Mouse (Mus musculus) layer of hippocampus, postnatal 10 days (tissue): ENCODE measurements around the gene Fndc10. TPM values are rescaled to one million over a fixed set of nuclear protein-coding genes. Genes with fewer than 3 reads are reported as not detected.
"Not testable (repeated sequence)": the region's sequence is repeated elsewhere in the genome, so short reads cannot be mapped to it uniquely, and the experiment has no call there.

Source experiments
- DNase-seq, 2 experiments: peaks; one replicate each; pipeline ENCODE4 v3.0.0; 2021; ENCODE audit warnings: low spot score in 2 of 2
- total RNA-seq, 2 experiments: library from RNA; stranded (reverse); gene quantifications; 2 replicates each; pipeline ENCODE4 v1.2.3; 2021

The Fndc10 gene
- total RNA-seq, 2 experiments from 2014 or later: 21.9 to 22.3 TPM

DNA sequence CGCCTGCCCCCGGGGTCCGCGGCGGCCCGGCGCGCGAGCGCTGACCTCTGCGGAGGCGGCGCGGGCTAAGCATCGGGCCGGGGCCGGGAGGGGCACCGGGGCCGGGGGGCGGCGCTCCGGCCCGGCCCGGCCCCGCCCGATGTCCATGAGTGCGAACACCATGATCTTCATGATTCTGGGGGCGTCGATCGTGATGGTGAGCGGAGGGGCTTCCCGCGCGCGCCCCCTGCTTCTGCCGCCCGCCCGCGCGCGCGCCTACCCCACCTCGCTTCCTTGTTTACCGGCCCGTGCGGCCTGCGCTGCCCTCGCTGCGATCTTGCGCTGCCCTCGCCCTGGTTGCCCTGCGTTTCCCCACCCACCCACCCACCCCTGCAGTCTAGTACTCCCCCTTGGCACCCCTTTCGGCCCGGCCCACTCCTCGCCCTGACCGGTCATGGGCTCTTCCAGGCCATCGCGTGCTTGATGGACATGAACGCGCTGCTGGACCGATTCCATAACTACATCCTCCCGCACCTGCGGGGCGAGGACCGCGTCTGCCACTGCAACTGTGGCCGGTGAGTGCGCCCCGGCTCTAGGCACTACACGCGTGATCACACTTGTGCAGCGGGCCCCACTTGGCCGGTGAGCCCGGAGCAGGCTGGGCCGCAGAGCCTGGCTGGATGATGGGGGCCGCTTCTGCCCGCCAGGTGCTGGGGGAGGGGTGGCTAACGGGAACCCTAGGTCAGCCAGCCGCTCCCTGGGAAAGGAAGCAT is 41.0 kb downstream of the Fndc10 start:
- DNase-seq: peak; percentile 54 to 56

DNA sequence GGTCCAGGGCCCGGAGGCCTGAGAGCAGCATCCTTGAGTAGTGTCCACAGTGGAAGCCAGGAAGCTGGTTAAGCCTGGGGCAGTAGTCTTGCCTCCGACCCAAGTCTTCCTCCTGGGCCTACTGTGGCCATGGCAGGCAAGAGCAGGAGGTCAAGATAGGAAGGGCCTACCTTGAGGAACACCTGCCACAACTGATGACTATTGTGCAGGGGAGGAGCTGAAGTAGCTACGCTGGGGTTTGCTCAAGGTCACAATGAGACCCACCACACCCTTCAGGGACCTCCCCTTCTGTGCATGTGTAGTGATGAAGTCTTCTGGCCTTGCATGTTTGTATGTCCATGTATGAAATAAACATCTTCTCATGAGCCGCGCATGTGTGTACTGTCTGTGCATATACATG is 41.6 kb downstream of the Fndc10 start:
- no peak for DNase-seq

DNA sequence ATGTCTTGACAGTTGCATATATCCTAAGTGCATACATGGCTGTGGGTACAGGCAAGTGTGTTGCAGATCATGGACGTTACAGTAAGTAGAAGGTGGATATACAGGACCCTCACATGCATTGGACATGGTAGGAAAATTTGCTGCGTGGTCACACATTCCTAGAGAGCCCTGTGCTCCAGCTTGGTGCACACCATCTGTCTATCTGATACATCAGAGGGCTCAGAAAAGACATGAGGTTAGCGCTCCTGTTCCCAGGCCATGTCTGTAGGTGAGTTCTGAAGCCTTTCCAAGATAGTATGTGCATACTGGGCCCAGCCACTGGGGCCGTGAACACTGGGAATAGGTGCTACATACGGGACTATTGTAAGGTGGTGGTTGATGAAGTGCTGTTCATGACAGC is 42.3 kb downstream of the Fndc10 start:
- no peak for DNase-seq

DNA sequence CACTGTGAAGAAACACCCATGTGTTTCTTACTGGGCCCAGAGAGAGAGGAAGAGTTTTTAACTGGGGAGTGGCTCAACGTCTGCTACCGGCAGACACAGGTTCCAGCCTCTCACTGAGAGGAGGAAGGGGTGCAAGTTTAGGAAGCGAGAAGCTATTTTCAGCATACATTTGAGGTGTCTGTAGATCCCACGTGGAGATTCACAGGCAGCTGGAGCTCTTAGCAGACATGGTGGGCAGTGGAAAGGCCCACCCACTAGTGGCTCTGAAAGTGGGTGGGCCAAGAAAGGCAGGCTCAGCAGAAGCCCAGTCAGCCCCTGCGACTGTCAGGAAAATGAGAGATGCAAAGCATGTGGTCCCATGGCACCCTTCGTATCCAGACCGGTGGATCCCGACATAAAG is 44.1 kb downstream of the Fndc10 start:
- DNase-seq: no peak

DNA sequence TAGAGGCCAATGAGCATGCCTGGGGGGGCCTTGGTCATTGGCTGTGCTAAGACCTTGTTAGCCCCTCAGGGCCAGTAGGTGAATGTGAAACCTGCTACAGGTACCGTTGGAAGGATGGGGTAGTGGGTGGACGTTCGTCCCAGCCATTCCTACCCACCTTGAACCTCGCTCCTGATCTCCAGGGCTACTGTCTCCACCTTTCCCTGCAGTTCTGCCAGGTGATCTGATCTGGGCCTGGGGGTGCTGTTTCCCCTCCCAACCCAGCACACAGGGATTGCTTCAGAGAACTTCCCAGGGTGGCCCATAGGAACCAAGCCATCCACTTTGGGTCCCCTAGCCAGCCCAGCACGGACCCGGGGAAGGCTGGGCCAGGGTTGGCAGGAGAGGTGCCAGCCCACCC is 45.0 kb downstream of the Fndc10 start:
- no peak for DNase-seq

DNA sequence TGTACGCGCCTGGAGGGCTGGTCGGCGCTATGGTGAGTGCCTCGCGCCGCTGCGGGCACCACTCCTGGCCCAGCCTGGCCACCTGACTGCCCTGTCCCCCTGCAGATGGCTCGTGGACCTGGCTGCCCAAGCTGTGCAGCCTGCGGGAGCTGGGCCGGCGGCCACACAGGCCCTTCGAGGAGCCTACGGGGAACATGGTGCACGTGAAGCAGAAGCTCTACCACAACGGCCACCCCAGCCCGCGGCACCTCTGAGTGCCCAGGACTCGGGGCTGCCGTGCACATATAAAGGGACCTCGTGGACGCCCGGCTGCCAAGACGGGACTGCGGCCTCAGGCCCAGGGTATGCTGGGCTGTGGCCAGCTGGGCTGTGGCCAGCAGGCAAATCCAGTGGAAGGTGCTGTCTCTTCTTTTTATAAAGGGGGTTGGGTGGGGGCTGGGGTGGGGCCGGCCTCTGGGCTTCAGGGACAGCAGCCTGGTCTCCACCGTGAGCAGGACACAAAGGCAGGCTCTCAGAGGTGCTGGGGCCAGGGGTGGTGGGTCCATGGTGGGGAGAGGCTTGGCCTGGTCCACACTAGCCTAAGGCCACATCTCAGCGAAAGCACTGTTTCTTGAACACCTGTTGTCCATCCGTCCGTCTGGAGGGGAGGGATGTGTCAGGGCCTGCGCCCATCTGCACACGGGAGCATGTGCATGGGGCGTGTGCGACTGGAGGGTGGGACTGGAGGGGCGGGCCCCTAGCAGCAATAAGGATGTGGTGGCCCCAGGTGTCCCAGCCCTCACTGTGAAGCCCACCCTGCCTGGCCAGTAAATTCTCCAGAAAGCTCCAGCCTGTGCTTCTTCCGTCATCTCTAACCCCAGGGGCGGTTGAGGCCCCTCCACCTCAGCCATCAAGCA is 45.8 kb downstream of the Fndc10 start:
- peak; percentile 40 to 44 for DNase-seq

DNA sequence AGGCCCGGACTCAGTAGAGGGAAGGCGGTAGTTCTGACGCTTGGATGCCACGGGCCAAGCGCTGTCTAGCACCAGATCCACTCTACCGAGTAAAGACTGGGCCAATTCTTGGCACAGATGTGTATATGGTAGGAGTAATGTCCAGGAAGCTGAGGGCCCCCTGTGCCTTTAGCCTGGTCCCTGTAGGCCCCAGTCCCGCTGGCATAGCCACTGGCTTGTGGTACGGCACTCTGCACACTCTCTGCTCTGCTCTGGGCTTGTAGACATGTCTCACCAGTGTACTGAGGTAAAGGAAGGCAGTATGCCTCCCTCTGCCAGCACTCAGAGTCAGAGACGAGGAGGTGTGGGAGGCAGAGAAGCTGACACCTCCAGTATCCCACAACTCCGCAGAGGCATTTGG is 46.5 kb downstream of the Fndc10 start:
- not testable (repeated sequence) for DNase-seq

DNA sequence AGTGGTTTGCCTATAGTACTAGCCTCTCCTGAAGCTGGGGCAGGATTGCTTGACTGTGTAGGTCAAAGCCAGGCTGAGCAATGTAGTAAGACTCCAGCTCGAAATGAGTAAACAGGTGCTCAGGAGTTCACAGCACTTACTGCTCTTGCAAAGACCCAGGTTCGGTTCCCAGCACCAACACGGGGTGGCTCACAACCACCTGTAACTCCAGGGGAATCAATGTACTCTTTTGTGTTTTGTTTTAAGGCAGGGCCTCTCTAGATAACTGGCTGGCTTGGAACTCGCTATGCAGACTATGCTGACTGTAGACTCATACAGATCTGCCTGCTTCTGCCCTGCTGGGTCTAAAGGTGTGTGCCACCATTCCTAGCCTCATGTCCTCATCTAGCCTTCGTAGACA is 48.5 kb downstream of the Fndc10 start:
- no peak for DNase-seq

DNA sequence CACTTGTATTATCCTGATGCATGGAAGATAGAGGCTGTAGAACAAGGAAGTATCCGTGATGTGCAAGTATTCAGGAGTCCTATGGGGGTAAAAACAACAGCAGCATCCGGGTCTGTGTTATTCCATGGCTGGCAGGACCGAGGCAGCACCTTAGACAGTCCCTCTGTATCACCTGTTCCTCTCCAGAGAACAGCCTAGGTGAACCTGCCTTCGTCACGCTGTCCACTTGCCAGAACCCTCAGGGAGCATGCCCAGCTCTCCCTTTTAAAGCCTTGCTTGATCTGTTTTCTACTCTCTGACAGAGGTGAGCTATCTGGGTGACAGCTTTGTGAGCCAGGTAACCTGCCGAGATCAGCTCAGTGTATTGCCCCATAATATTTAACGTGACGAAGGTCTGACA is 50.3 kb downstream of the Fndc10 start:
- DNase-seq: no peak

- no peak for DNase-seq
These were observed 51.0 kb downstream of the Fndc10 start for GRCm38 (mm10) chr4:155745136-155745535.

Other genes with a start within 250 kb of the Fndc10 start
- 1 to 10 TPM; 2.0 to 3.5 TPM for gene Tmem52, start 225.2 kb upstream of the Fndc10 start, total RNA-seq
- 1,000 to 10,000 TPM; 1,004 to 1,032 TPM for gene Gnb1, start 203.0 kb upstream of the Fndc10 start, total RNA-seq
- gene Nadk, start 132.0 kb upstream of the Fndc10 start, total RNA-seq: 10 to 100 TPM; 55.8 to 63.5 TPM
- 10 to 100 TPM; 37.9 to 38.6 TPM for gene Slc35e2, start 92.9 kb upstream of the Fndc10 start, total RNA-seq
- gene Cdk11b, start 69.5 kb upstream of the Fndc10 start, total RNA-seq: 10 to 100 TPM; 53.5 to 59.7 TPM
- gene Gm10563, start 48.9 kb upstream of the Fndc10 start, total RNA-seq: not detected
- gene Mmp23, start 41.0 kb upstream of the Fndc10 start, total RNA-seq: 1 to 10 TPM; 2.7 to 4.1 TPM
- gene Mib2, start 25.1 kb upstream of the Fndc10 start, total RNA-seq: 10 to 100 TPM; 89.1 to 96.6 TPM
- gene Ssu72, start 10.5 kb downstream of the Fndc10 start, total RNA-seq: 10 to 100 TPM; 77.2 to 81.7 TPM
- gene Tmem240, start 40.5 kb downstream of the Fndc10 start, total RNA-seq: 10 to 100 TPM; 44.8 to 45.2 TPM
- gene Atad3a, start 66.8 kb downstream of the Fndc10 start, total RNA-seq: 10 to 100 TPM; 68.7 to 71.4 TPM
- gene Vwa1, start 80.4 kb downstream of the Fndc10 start, total RNA-seq: 10 to 100 TPM; 16.3 to 18.2 TPM
- gene Tmem88b, start 91.5 kb downstream of the Fndc10 start, total RNA-seq: 1 to 10 TPM; 3.5 to 4.5 TPM
- gene Ankrd65, start 96.1 kb downstream of the Fndc10 start, total RNA-seq: not detected
- gene Mrpl20, start 108.5 kb downstream of the Fndc10 start, total RNA-seq: 100 to 1,000 TPM; 109 to 114 TPM
- gene Ccnl2, start 118.1 kb downstream of the Fndc10 start, total RNA-seq: 10 to 100 TPM; 75.5 to 83.2 TPM
- 10 to 100 TPM; 66.7 to 77.0 TPM for gene Aurkaip1, start 136.9 kb downstream of the Fndc10 start, total RNA-seq
- gene Mxra8, start 145.3 kb downstream of the Fndc10 start, total RNA-seq: 10 to 100 TPM; 14.1 to 16.0 TPM
- gene Dvl1, start 153.1 kb downstream of the Fndc10 start, total RNA-seq: 10 to 100 TPM; 69.5 to 82.8 TPM
- under 1 TPM; 0.27 to 0.30 TPM for gene Tas1r3, start 169.0 kb downstream of the Fndc10 start, total RNA-seq
- 10 to 100 TPM; 28.1 to 32.2 TPM for gene Cptp, start 175.1 kb downstream of the Fndc10 start, total RNA-seq
- gene Ints11, start 175.2 kb downstream of the Fndc10 start, total RNA-seq: 10 to 100 TPM; 35.9 to 41.0 TPM
- gene Pusl1, start 197.4 kb downstream of the Fndc10 start, total RNA-seq: 10 to 100 TPM; 68.1 to 77.0 TPM
- gene Acap3, start 197.5 kb downstream of the Fndc10 start, total RNA-seq: 100 to 1,000 TPM; 145 to 162 TPM
- 10 to 100 TPM; 93.3 to 97.5 TPM for gene Ube2j2, start 249.5 kb downstream of the Fndc10 start, total RNA-seq